Mouse (Mus musculus) heart, postnatal 36 days (tissue): Measurements from ENCODE around the gene Macrod1. TPM values are rescaled to one million over a fixed set of nuclear protein-coding genes. Genes with fewer than 3 reads are reported as not detected.
A peak's percentile ranks its signal among the peaks of the same experiment; 100 is the strongest.

ENCODE experiments used
- DNase-seq, 2 experiments: peaks; one replicate each; pipeline ENCODE4 v3.0.0; 2021 to 2022
- intact Hi-C: fragments of 180-260 bp; cut with DNase I; formaldehyde crosslinking; loops from one replicate; pipeline ENCODE4 v1.15.1; 2025
- total RNA-seq, 2 experiments: library from RNA; stranded (reverse); gene quantifications; 2 replicates each; pipeline ENCODE4 v1.2.3; 2021

Gene Macrod1
- total RNA-seq, 2 experiments from 2014 or later, result 272 to 280 TPM

- intact Hi-C loops, result no loop called here
- DNase-seq, result no peak
Measured at GRCm38 (mm10) chr19:7110097-7110496, 53.5 kb downstream of the Macrod1 start.

- no peak for DNase-seq
- intact Hi-C loops, result no loop called here
Measured at GRCm38 (mm10) chr19:7110875-7111274, 54.3 kb downstream of the Macrod1 start.

GRCm38 (mm10) chr19:7111309-7111708, 54.7 kb downstream of the Macrod1 start:
- intact Hi-C loops, result no loop called here
- no peak for DNase-seq

- intact Hi-C loops, result no loop called here
- no peak for DNase-seq
Measured at GRCm38 (mm10) chr19:7111710-7112109, 55.1 kb downstream of the Macrod1 start.

GRCm38 (mm10) chr19:7112628-7113027, 56.0 kb downstream of the Macrod1 start:
- intact Hi-C loops, result no loop called here
- no peak for DNase-seq

GRCm38 (mm10) chr19:7113574-7113973, 57.0 kb downstream of the Macrod1 start:
- intact Hi-C loops, result no loop called here

GRCm38 (mm10) chr19:7116038-7116731, 59.6 kb downstream of the Macrod1 start:
- intact Hi-C loops, result no loop called here
- no peak for DNase-seq

More at GRCm38 (mm10) chr19:7113574-7113973, 57.0 kb downstream of the Macrod1 start:
- no peak for DNase-seq

GRCm38 (mm10) chr19:7117141-7117540, 60.5 kb downstream of the Macrod1 start:
- intact Hi-C loops, result no loop called here
- no peak for DNase-seq

GRCm38 (mm10) chr19:7117653-7118307, 61.2 kb downstream of the Macrod1 start:
- intact Hi-C loops, result no loop called here
- DNase-seq, result no peak

GRCm38 (mm10) chr19:7121252-7121651, 64.6 kb downstream of the Macrod1 start:
- DNase-seq, result no peak
- intact Hi-C loops, result loop anchor here (1.0 to 5.0 kb wide), 2 partner anchors 8 to 71 kb away; no protein-coding TSS in a partner anchor

GRCm38 (mm10) chr19:7122277-7122676, 65.7 kb downstream of the Macrod1 start:
- peak; percentile 34 to 49 for DNase-seq
- intact Hi-C loops, result loop anchor here (5.0 kb wide), 1 partner anchor 70 kb away; no protein-coding TSS in a partner anchor

GRCm38 (mm10) chr19:7122698-7123306, 66.2 kb downstream of the Macrod1 start:
- no peak for DNase-seq
- intact Hi-C loops, result loop anchor here (5.0 kb wide), 1 partner anchor 69 kb away; no protein-coding TSS in a partner anchor

GRCm38 (mm10) chr19:7125526-7126156, 69.0 kb downstream of the Macrod1 start:
- intact Hi-C loops, result no loop called here
- DNase-seq, result no peak

GRCm38 (mm10) chr19:7126209-7126608, 69.6 kb downstream of the Macrod1 start:
- no peak for DNase-seq
- intact Hi-C loops, result no loop called here

GRCm38 (mm10) chr19:7126933-7127332, 70.3 kb downstream of the Macrod1 start:
- intact Hi-C loops, result no loop called here
- DNase-seq, result no peak

- DNase-seq, result no peak
- intact Hi-C loops, result loop anchor here (1.0 kb wide), 1 partner anchor 8 kb away; no protein-coding TSS in a partner anchor
Measured at GRCm38 (mm10) chr19:7128551-7129475, 72.2 kb downstream of the Macrod1 start.

- intact Hi-C loops, result no loop called here
- no peak for DNase-seq
Measured at GRCm38 (mm10) chr19:7130317-7130716, 73.7 kb downstream of the Macrod1 start.

GRCm38 (mm10) chr19:7133436-7133835, 76.8 kb downstream of the Macrod1 start:
- DNase-seq, result no peak
- intact Hi-C loops, result no loop called here

- DNase-seq, result peak; percentile 47 to 50
- intact Hi-C loops, result no loop called here
Measured at GRCm38 (mm10) chr19:7134631-7135091, 78.1 kb downstream of the Macrod1 start.

GRCm38 (mm10) chr19:7135525-7135924, 78.9 kb downstream of the Macrod1 start:
- intact Hi-C loops, result no loop called here
- DNase-seq, result peak in 1 of 2 experiments; percentile 20
